Mouse (Mus musculus) embryonic facial prominence, embryonic 15.5 days (tissue): ENCODE results near the gene Itpr2. TPM values are rescaled to one million over a fixed set of nuclear protein-coding genes. Genes with fewer than 3 reads are reported as not detected.

ENCODE experiments used
- ATAC-seq: fragments of 200-750 bp; cut with Nextera tagmentation; 2 replicates; pipeline ENCODE4 v1.8.0; 2017; ENCODE audit warnings: low read depth, moderate TSS enrichment; ENCODE audit not compliant: insufficient number of reproducible peaks, low FRiP score, low TSS enrichment
- H3K27ac ChIP-seq: fragments of 300-500 bp; sonication (generic); replicated peaks from 2 replicates; pipeline ENCODE4 v1.5.1; 2015; ENCODE audit warnings: mild to moderate bottlenecking, inconsistent platforms
- H3K27me3 ChIP-seq: fragments of 300-500 bp; sonication (generic); 2 replicates; pipeline ENCODE4 v1.6.1; 2015; ENCODE audit warnings: inconsistent platforms
- H3K36me3 ChIP-seq: fragments of 300-500 bp; sonication (generic); 2 replicates; pipeline ENCODE4 v1.6.1; 2015; ENCODE audit warnings: mild to moderate bottlenecking, inconsistent platforms
- H3K4me1 ChIP-seq: fragments of 300-500 bp; sonication (generic); 2 replicates; pipeline ENCODE4 v1.6.1; 2015; ENCODE audit warnings: inconsistent platforms
- H3K4me2 ChIP-seq: fragments of 300-500 bp; sonication (generic); replicated peaks from 2 replicates; pipeline ENCODE4 v1.6.1; 2015; ENCODE audit warnings: mild to moderate bottlenecking, inconsistent platforms
- H3K4me3 ChIP-seq: fragments of 300-500 bp; sonication (generic); replicated peaks from 2 replicates; pipeline ENCODE4 v1.5.1; 2015; ENCODE audit warnings: mild to moderate bottlenecking, inconsistent platforms
- H3K9ac ChIP-seq: fragments of 300-500 bp; sonication (generic); 2 replicates; pipeline ENCODE4 v1.6.1; 2015; ENCODE audit warnings: inconsistent platforms
- H3K9me3 ChIP-seq: fragments of 300-500 bp; sonication (generic); replicated peaks from 2 replicates; pipeline ENCODE4 v1.6.1; 2016; ENCODE audit warnings: inconsistent platforms
- WGBS: fragments of 180-500 bp; shearing (Covaris S2); methylation state at CpG from one replicate; pipeline ENCODE4 v1.1.7; 2015; 5-methylcytosine and 5-hydroxymethylcytosine counted together
- polyA plus RNA-seq: library from polyadenylated mRNA; unstranded; fragments of >200 nt; fragmentation: Nextera tagmentation; extraction: Ambion mirVana; gene quantifications from 2 replicates; pipeline ENCODE4 v1.2.1, GENCODE M21; 2015

The Itpr2 gene
- polyA plus RNA-seq, 1 experiment from 2014 or later: 13.3 TPM

DNA sequence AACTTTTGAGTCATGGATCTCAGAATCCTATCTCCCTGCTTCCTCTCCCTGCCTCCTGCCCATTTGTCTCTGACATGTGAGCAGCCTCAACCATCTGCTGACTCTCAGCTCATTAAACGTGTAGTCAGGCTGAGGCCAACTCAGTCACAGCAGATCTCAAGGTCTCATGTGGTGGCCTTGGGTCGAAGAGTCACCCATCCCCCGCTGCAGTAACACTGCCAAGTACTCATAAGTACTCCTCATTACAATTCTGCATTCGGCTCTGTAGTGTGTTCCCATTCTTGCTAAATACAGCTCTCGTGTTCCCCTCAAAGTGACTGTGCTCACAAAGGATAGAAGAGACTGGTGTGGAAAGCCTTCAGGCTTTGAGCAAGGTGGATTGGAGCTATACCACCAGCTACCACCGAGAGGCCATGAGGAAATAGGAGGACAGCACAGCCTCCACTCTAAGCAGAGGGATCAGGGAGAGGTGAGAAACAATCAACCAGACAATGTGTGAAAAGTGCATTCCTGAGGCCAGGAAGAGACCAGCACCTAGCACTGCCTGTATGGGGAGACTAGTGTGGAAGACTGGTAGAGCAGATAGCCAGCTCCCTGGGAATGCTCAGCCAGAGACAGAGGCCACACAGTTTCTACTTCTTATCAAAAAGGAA, 170.9 kb downstream of the Itpr2 start:
- no peak overlapping the region for H3K4me2 ChIP-seq
- H3K9ac ChIP-seq: no peak overlapping the region
- H3K36me3 ChIP-seq: peaks cover 8% of the 10 kb centered on the region; the same call in 1 of the 2 replicates
- 72% methylated on average over 6 of the region's 6 CpGs for WGBS
- H3K27ac ChIP-seq: no peak overlapping the region
- no peaks in the 10 kb centered on the region for H3K27me3 ChIP-seq
- H3K4me1 ChIP-seq: no peaks in the 10 kb centered on the region
- ATAC-seq: no peak
- no peak overlapping the region for H3K4me3 ChIP-seq
- no peaks in the 10 kb centered on the region for H3K9me3 ChIP-seq

DNA sequence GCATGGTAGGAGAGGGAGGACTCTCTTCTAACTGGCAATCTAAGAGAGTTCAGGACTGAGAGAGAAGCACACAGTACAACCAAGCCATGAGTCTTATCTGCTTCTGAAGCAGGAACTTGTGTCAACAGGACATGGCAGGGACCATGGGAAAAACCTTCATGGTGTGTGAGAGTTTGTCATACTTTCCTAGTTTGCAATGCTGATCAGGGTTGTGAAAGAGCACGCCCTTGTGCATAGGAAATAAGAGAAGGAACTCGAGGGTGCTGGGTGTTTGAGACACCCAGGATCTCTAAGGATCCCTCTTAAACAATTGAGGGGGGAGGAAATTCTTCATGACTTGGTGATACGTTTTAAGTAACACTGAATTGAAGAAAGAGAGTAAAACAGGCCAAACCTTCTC, 172.9 kb downstream of the Itpr2 start:
- Histone ChIP-seq H3K36me3 (peaks cover 8% of the 10 kb centered on the region; the same call in 1 of the 2 replicates), H3K4me3 (no peak overlapping the region), H3K9me3 (no peaks in the 10 kb centered on the region), H3K27ac (no peak overlapping the region), H3K4me2 (no peak overlapping the region), H3K4me1 (no peaks in the 10 kb centered on the region), H3K27me3 (no peaks in the 10 kb centered on the region), H3K9ac (no peak overlapping the region)
- no peak for ATAC-seq
- WGBS: 80% methylated on average over 3 of the region's 3 CpGs

DNA sequence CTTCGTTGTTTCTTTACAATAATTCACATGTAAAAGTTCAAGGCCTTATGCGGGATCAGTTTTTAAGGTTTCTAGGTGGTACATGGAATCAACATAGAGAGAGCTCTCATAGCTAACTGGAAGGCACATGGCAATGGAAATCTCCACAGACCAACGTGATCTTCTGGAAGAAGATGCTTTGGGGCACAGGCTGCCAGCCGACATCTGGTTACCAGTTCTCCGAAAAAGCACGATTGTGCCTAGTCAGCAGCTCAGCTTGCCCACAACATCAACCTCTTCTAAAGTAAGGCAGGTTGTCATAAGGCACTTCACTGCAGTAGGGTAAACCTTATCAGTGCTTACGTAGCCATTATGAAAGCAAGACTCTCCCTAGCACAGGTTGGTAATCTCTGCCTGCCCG, 175.4 kb downstream of the Itpr2 start:
- Histone ChIP-seq H3K9me3 (no peaks in the 10 kb centered on the region), H3K27me3 (no peaks in the 10 kb centered on the region), H3K4me1 (no peaks in the 10 kb centered on the region), H3K4me2 (no peak overlapping the region), H3K36me3 (peaks cover 8% of the 10 kb centered on the region; the same call in 1 of the 2 replicates), H3K9ac (no peak overlapping the region), H3K4me3 (no peak overlapping the region), H3K27ac (no peak overlapping the region)
- no peak for ATAC-seq
- 79% methylated on average over 8 of the region's 8 CpGs for WGBS

DNA sequence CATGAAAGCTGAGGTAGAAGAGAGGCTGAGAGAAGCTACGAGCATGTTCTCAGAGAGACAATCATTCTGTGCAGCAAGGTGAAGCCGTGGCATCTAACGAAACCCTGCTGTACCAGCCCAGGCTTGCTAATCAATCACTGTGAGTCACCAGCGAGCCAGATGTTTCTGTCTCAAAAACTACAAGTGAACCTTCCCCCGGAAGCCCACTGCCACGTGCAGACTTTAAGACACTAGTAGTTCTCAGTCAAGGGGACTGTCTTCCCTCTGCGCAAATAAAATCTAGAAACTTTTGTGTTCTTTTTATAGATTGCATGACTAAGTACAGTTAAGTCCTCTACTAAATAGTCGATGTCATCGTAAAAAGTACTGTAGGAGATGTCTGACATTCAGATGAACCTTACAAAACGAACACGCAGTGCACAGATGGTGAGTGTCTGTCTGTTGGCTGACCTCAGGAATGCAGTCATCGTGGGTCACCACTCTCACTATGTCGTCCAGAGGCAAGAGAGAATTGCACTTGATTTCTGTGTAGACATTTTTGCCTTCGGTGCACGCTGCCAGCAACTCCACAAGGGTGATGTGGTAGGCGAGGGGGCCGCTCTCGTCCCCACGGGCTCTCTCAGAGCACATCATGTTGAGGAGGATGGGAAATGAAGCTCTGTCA, 177.3 kb downstream of the Itpr2 start:
- Histone ChIP-seq H3K4me2 (no peak overlapping the region), H3K4me1 (no peaks in the 10 kb centered on the region), H3K36me3 (peaks cover 8% of the 10 kb centered on the region; the same call in 1 of the 2 replicates), H3K9ac (no peak overlapping the region), H3K27me3 (no peaks in the 10 kb centered on the region), H3K4me3 (no peak overlapping the region), H3K9me3 (no peaks in the 10 kb centered on the region), H3K27ac (no peak overlapping the region)
- ATAC-seq: no peak
- WGBS: 44% methylated on average over 19 of the region's 19 CpGs

DNA sequence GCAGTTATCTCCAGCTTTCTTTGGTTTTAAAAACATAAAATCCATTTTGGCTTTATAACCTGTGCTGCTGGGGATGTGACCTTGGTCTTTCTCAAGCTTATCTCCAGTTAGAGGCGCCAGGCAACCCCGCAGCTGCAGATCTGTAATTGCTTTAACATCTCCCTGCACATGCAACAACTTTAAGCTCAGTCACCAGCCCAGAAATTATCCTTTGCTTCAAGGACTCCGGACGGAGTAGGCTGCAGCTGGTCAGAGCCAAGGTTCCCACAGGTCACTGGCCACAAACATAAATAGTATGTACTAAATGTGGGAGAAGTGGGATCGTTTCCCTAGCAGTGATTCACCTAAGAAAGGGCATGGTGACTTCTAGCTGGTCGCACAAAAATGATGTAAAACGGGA, 179.5 kb downstream of the Itpr2 start:
- Histone ChIP-seq H3K9ac (no peak overlapping the region), H3K4me1 (no peaks in the 10 kb centered on the region), H3K4me2 (no peak overlapping the region), H3K27me3 (no peaks in the 10 kb centered on the region), H3K27ac (no peak overlapping the region), H3K9me3 (no peaks in the 10 kb centered on the region), H3K36me3 (peaks cover 5% of the 10 kb centered on the region; the same call in 1 of the 2 replicates), H3K4me3 (no peak overlapping the region)
- ATAC-seq: no peak
- WGBS: 73% methylated on average over 7 of the region's 7 CpGs

DNA sequence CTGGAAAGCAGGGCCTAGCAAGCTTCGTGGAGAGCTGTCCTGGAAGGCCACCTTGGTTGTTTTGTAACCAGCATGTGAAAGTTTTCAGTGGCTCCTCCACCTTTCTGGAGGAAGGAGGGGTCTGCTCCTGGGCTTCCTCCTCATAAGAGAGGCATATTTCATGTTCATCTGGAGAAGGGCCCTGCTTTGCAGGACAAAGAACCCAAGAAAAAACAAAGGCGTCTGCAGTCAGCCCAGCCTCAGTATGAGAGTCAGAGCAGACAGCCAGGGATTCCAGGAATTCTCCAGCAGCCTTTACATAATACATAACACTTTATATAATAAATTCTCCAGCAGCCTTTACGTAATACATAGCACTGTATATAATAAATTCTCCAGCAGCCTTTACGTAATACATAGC, 180.1 kb downstream of the Itpr2 start:
- Histone ChIP-seq H3K9me3 (no peaks in the 10 kb centered on the region), H3K4me3 (no peak overlapping the region), H3K27ac (no peak overlapping the region), H3K36me3 (no peaks in the 10 kb centered on the region), H3K4me2 (no peak overlapping the region), H3K27me3 (no peaks in the 10 kb centered on the region), H3K4me1 (0 out of 2 replicates have a peak, but pooled peaks cover 5% of the 10 kb centered on the region), H3K9ac (no peak overlapping the region)
- ATAC-seq: no peak
- 56% methylated on average over 4 of the region's 4 CpGs for WGBS

DNA sequence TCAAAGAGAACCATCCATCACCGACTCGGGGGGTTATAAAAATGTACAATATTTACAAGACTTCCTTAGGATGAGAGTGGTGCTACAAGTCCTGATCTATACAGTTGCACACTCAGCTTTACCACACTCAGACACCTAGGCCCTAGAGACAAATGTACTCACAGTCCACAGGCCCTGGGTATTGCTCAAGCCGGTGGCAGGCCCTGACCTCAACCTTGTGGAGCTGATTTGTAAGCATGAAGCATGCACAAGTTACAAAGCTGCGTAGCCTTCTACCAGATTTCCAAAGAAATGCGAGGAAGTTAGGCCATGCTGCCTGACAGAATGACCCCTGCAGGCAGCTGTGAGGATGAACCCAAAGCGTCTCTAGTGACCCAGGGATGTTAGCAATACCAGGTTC, 185.6 kb downstream of the Itpr2 start:
- 0 out of 2 replicates have a peak, but pooled peaks cover 5% of the 10 kb centered on the region for H3K4me1 ChIP-seq
- no peaks in the 10 kb centered on the region for H3K36me3 ChIP-seq
- no peaks in the 10 kb centered on the region for H3K27me3 ChIP-seq
- H3K9ac ChIP-seq: no peak overlapping the region
- H3K9me3 ChIP-seq: no peaks in the 10 kb centered on the region
- no peak overlapping the region for H3K27ac ChIP-seq
- no peak for ATAC-seq
- 86% methylated on average over 6 of the region's 6 CpGs for WGBS
- no peak overlapping the region for H3K4me3 ChIP-seq
- no peak overlapping the region for H3K4me2 ChIP-seq

DNA sequence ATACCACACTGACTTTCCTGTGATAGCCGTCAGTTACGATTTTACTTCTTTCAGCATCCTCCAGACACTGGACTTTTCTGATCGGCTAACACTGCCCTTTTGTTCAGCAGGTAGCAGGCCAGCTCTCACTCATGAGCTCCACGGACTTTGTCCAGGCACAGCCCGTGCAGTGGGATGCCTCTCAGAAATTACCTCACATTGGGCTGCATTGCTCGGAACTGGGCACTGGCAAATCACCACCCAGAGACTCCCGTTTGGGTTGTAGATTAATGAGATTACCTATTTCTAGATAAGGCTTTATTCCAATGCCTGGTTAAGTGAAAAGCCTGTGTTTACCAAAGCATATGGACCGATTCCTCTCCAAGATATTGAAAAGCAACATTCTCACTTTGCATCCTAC, 186.9 kb downstream of the Itpr2 start:
- Histone ChIP-seq H3K4me2 (no peak overlapping the region), H3K27ac (no peak overlapping the region), H3K27me3 (no peaks in the 10 kb centered on the region), H3K4me1 (0 out of 2 replicates have a peak, but pooled peaks cover 5% of the 10 kb centered on the region), H3K36me3 (no peaks in the 10 kb centered on the region), H3K4me3 (no peak overlapping the region), H3K9ac (no peak overlapping the region), H3K9me3 (no peaks in the 10 kb centered on the region)
- ATAC-seq: no peak
- 93% methylated on average over 8 of the region's 8 CpGs for WGBS

DNA sequence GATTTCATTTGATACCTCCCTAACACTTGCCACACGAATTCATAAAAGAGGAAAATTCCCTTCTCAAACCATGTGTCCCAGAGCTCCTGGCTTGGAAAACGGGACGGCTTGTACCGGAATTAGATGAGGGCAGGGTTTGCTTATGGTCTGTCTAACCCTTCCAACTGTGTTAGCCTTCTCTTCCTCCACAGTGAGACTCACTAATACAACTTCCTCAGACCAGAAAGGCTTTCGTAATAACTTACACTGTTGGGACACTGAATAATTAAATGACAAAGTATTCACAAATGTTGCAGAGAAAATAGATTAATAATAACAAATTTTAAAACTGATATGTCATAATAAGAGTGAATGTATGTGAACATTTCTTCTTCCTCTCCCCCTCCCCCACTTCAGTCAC, 187.7 kb downstream of the Itpr2 start:
- WGBS: 45% methylated on average over 5 of the region's 5 CpGs
- H3K4me2 ChIP-seq: no peak overlapping the region
- no peak overlapping the region for H3K9ac ChIP-seq
- H3K9me3 ChIP-seq: no peaks in the 10 kb centered on the region
- H3K27ac ChIP-seq: no peak overlapping the region
- H3K36me3 ChIP-seq: no peaks in the 10 kb centered on the region
- 0 out of 2 replicates have a peak, but pooled peaks cover 5% of the 10 kb centered on the region for H3K4me1 ChIP-seq
- H3K4me3 ChIP-seq: no peak overlapping the region
- H3K27me3 ChIP-seq: no peaks in the 10 kb centered on the region
- ATAC-seq: no peak

DNA sequence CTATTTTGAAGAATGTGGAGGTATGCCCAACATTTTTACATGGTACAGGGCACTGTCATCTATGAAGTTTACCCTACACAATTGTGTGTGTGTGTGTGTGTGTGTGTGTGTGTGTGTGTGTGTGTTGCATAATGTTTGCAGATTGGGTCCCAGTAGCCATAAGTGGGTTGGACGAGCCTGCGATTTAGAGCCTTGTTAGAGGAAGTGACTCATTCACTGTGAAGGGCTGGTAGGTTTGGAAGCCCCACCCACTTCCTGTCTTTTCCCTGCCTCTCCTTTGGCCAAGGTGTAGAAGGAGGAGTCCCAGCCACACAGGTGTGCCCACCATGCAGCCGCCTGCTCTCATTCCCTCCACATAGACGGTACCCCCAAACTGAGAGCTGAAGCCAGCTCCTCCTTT, 188.6 kb downstream of the Itpr2 start:
- Histone ChIP-seq H3K27ac (no peak overlapping the region), H3K9me3 (no peaks in the 10 kb centered on the region), H3K36me3 (no peaks in the 10 kb centered on the region), H3K4me3 (no peak overlapping the region), H3K9ac (no peak overlapping the region), H3K4me2 (no peak overlapping the region), H3K27me3 (no peaks in the 10 kb centered on the region), H3K4me1 (0 out of 2 replicates have a peak, but pooled peaks cover 5% of the 10 kb centered on the region)
- ATAC-seq: no peak
- WGBS: 87% methylated on average over 4 of the region's 4 CpGs

DNA sequence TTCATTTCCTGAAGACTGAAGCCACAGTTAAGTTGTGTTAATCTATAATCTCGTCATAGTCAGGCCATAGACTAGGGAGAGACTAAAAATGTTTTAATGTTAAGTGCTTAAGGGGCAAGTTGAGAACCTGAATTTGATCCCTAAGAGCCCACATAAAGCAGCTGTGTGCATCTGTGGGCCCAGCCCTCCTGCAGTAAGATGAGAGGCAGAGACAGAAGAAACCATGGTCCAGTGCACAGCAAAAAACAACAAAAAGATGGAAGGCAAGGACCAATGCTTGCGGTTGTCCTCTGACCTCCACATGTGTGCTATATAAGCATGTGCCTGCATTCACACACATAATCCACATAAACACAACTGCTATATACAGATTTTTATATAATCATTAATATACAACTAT, 191.8 kb downstream of the Itpr2 start:
- Histone ChIP-seq H3K4me2 (no peak overlapping the region), H3K9ac (no peak overlapping the region), H3K4me3 (no peak overlapping the region), H3K36me3 (no peaks in the 10 kb centered on the region), H3K9me3 (no peaks in the 10 kb centered on the region), H3K27ac (no peak overlapping the region), H3K27me3 (no peaks in the 10 kb centered on the region), H3K4me1 (no peaks in the 10 kb centered on the region)
- ATAC-seq: no peak
- WGBS: 67% methylated on average over 2 of the region's 2 CpGs

DNA sequence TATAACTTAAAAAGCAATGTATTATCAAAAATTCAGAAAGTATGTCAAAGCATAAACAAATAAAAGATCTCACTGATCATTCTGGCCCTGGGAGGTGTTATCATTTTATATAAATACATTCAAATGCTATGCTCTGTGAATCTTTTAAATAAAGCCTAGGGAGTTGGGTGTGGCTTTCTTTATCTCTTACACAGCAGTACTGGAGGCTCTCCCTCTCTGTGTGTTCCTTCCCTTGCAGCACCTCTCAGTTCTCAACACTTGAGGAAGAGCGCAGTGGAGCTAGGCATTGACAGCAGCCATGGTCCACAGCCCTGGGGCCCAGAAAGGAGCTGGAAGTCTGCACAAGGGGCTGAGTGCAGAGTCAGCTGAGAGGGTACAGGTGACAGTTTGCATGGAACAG, 192.7 kb downstream of the Itpr2 start:
- H3K27ac ChIP-seq: no peak overlapping the region
- no peaks in the 10 kb centered on the region for H3K27me3 ChIP-seq
- no peak overlapping the region for H3K4me2 ChIP-seq
- no peak for ATAC-seq
- no peak overlapping the region for H3K9ac ChIP-seq
- H3K36me3 ChIP-seq: no peaks in the 10 kb centered on the region
- no peaks in the 10 kb centered on the region for H3K9me3 ChIP-seq
- WGBS: 83% methylated on average over 1 of the region's 1 CpGs
- H3K4me3 ChIP-seq: no peak overlapping the region
- no peaks in the 10 kb centered on the region for H3K4me1 ChIP-seq
